Mouse (Mus musculus): ENCODE measurements around the gene Gm5089.

DNA sequence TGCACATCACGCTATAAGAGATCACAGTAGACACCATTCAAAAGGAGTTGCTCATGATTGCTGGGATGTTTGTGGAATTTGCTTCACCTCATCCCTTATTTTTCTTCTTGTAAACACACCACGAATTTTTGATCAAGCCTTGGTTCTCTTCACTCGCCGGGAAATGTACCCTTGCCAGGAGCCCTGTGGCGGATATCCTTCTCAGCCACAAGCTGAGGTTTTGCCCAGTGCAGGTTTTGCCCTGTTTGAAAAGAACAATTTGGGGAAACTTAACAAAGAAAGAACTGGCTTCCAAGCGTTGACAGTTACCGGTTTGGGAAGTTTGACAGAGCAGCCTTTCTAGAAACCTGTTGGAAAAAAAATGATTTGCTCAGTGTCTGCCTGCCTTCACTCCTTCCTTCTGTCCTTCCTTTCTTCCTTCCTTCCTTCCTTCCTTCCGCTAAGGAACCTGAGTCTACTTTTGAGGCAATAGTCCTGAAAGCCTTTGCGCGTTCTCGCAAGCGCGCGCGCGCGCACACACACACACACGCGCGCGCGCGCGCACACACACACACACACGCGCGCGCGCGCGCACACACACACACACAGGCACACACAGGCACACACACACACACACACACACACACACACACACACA is 20.7 kb upstream of the Gm5089 start:
- TF ChIP-seq CTCF (IDR thresholded peaks at IDR 0.05; ENCODE audit: low read depth) (no peak), EP300 (IDR thresholded peaks at IDR 0.05; ENCODE audit: low read depth) (no peak)

Data from heart, postnatal 0 days (tissue).